ENCODE assay signal across 9 mouse cellular contexts in genomic region chr1:162004821-162005770, GRCm38 (mm10). TPM values are rescaled to one million over a fixed set of nuclear protein-coding genes. Genes with fewer than 3 reads are reported as not detected.
DNase-seq lines count a peak whose midpoint lies in the region; ATAC-seq and TF ChIP-seq lines count a peak whose summit lies in the region.
"Had no signal": no experiment of that assay in that cellular context is flagged by ENCODE, and none has a peak within 500 bp of the region (broad histone marks: within the 10 kb centered on the region; RNA-seq: fewer than 3 reads in every experiment).

No protein-coding gene starts in this region.

- ATAC-seq in heart, embryonic 12.5 days (ENCODE audit: insufficient number of reproducible peaks, low FRiP score): peak; percentile 79
- peak; percentile 65; the same call in 1 of the 2 replicates for ATAC-seq in kidney, embryonic 14.5 days (ENCODE audit: low FRiP score, low TSS enrichment)
- peak; percentile 80 for ATAC-seq in lung, embryonic 16.5 days (ENCODE audit: low read depth)

- peak overlapping the region; percentile 18 for H3K4me2 ChIP-seq in heart, embryonic 12.5 days
- H3K4me2 ChIP-seq in kidney, embryonic 14.5 days (replicated peaks; ENCODE audit: low read depth, low read length): peak overlapping the region; percentile 28; the same call in 1 of the 2 replicates
- peak overlapping the region; percentile 52 for H3K4me2 ChIP-seq in lung, embryonic 16.5 days (ENCODE audit: low read depth, low read length)

- H3K27me3 ChIP-seq in heart, embryonic 12.5 days (replicated peaks): no peaks in the 10 kb centered on the region
- H3K27me3 ChIP-seq in kidney, embryonic 14.5 days (ENCODE audit: control insufficient read depth, insufficient read depth, low read length): no peaks in the 10 kb centered on the region
- H3K27me3 ChIP-seq in lung, embryonic 16.5 days (ENCODE audit: control insufficient read depth, insufficient read depth, low read depth, low read length): no peaks in the 10 kb centered on the region

- no peak overlapping the region for H3K4me3 ChIP-seq in cortical plate, adult 2 months (ENCODE audit: insufficient read depth, low read length)
- H3K4me3 ChIP-seq in heart, embryonic 12.5 days: no peak overlapping the region
- no peak overlapping the region for H3K4me3 ChIP-seq in kidney, embryonic 14.5 days (ENCODE audit: low read length)
- peak overlapping the region; percentile 13 for H3K4me3 ChIP-seq in lung, embryonic 16.5 days (ENCODE audit: low read length)

- 51% methylated on average over 23 of the region's 23 CpGs for WGBS in heart, embryonic 12.5 days
- WGBS in kidney, embryonic 14.5 days: 18% methylated on average over 23 of the region's 23 CpGs
- WGBS in lung, embryonic 16.5 days: 14% methylated on average over 23 of the region's 23 CpGs

- H3K9me3 ChIP-seq in heart, embryonic 12.5 days (replicated peaks): no peaks in the 10 kb centered on the region
- no peaks in the 10 kb centered on the region for H3K9me3 ChIP-seq in kidney, embryonic 14.5 days (ENCODE audit: control insufficient read depth, low read length)
- no peaks in the 10 kb centered on the region for H3K9me3 ChIP-seq in lung, embryonic 16.5 days (ENCODE audit: control insufficient read depth, low read length)

- H3K36me3 ChIP-seq in heart, embryonic 12.5 days: no peaks in the 10 kb centered on the region
- no peaks in the 10 kb centered on the region for H3K36me3 ChIP-seq in kidney, embryonic 14.5 days (ENCODE audit: control insufficient read depth, insufficient read depth, low read length)
- H3K36me3 ChIP-seq in lung, embryonic 16.5 days (ENCODE audit: control insufficient read depth, insufficient read depth, low read length): no peaks in the 10 kb centered on the region

- H3K27ac ChIP-seq in cortical plate, adult 2 months (ENCODE audit: insufficient read depth, low read length): 0 out of 2 replicates have a peak overlapping the region, but pooled peaks have one; percentile 12
- H3K27ac ChIP-seq in heart, embryonic 12.5 days (ENCODE audit: poor library complexity, severe bottlenecking): peak overlapping the region; percentile 81
- peak overlapping the region; percentile 70 for H3K27ac ChIP-seq in kidney, embryonic 14.5 days (ENCODE audit: low read depth, low read length)
- peak overlapping the region; percentile 95 for H3K27ac ChIP-seq in lung, embryonic 16.5 days (ENCODE audit: low read length)

- TF ChIP-seq CTCF in cortical plate, adult 2 months (IDR thresholded peaks at IDR 0.05; ENCODE audit: extremely low read depth, insufficient read depth, low read length): no peak

- peaks cover 1% of the 10 kb centered on the region; the same call in 1 of the 2 replicates for H3K4me1 ChIP-seq in cortical plate, adult 2 months (ENCODE audit: control insufficient read depth, insufficient read depth, low read length)
- peaks cover 37% of the 10 kb centered on the region for H3K4me1 ChIP-seq in heart, embryonic 12.5 days (replicated peaks)
- H3K4me1 ChIP-seq in kidney, embryonic 14.5 days (ENCODE audit: control insufficient read depth, insufficient read depth, low read length): peaks cover 35% of the 10 kb centered on the region
- peaks cover 32% of the 10 kb centered on the region for H3K4me1 ChIP-seq in lung, embryonic 16.5 days (replicated peaks; ENCODE audit: control insufficient read depth, insufficient read depth, low read length)

- no peak for TF ChIP-seq POLR2A in cortical plate, adult 2 months (IDR thresholded peaks at IDR 0.05; ENCODE audit: extremely low read depth, insufficient read depth, low read length)

- peak; percentile 27 to 28 for DNase-seq in cerebellum, postnatal 10 days
- no peak for DNase-seq in cerebellum, adult 9-10 months
- DNase-seq in retina, embryonic 14.5 days (ENCODE audit: low spot score): peak; percentile 51
- no peak for DNase-seq in cerebellum, postnatal 25 days

- 0 out of 2 replicates have a peak overlapping the region, but pooled peaks have one; percentile 33 for H3K9ac ChIP-seq in heart, embryonic 12.5 days
- H3K9ac ChIP-seq in kidney, embryonic 14.5 days (ENCODE audit: low read depth, low read length): no peak overlapping the region
- peak overlapping the region; percentile 66 for H3K9ac ChIP-seq in lung, embryonic 16.5 days (ENCODE audit: low read length)

RNA-seq across cellular contexts. Expression of gene 4930558K02Rik, which starts 25.7 kb away (rescaled TPM):
- polyA plus RNA-seq in cortical plate, adult 2 months (2012; rRNA removed): 0.15 and 0.21 TPM in 2 replicates
- not detected in 2 replicates for polyA plus RNA-seq in heart, embryonic 12.5 days (2016; fragmentation: Nextera tagmentation; extraction: Ambion mirVana)
- polyA plus RNA-seq in kidney, embryonic 14.5 days (2014; fragmentation: Nextera tagmentation; extraction: Ambion mirVana): not detected in 2 replicates
- not detected in 2 replicates for polyA plus RNA-seq in lung, embryonic 16.5 days (2015; fragmentation: Nextera tagmentation; extraction: Ambion mirVana)
- polyA plus RNA-seq: C2C12 had no signal

RNA-seq across cellular contexts. Expression of gene Pigc, which starts 36.1 kb away (rescaled TPM):
- 16.4 and 19.7 TPM in 2 replicates for polyA plus RNA-seq in cortical plate, adult 2 months (2012; rRNA removed)
- polyA plus RNA-seq in heart, embryonic 12.5 days (2016; fragmentation: Nextera tagmentation; extraction: Ambion mirVana): 22.5 and 23.4 TPM in 2 replicates
- polyA plus RNA-seq in kidney, embryonic 14.5 days (2014; fragmentation: Nextera tagmentation; extraction: Ambion mirVana): 33.6 and 42.2 TPM in 2 replicates
- 35.7 and 38.0 TPM in 2 replicates for polyA plus RNA-seq in lung, embryonic 16.5 days (2015; fragmentation: Nextera tagmentation; extraction: Ambion mirVana)

Comparison
In these comparisons a context has a peak if more than half of its experiments do, and no peak if none do; other contexts are left out.
1. DNase-seq: peak in cerebellum, postnatal 10 days (2 of 2) and retina, embryonic 14.5 days (single experiment); none in cerebellum, adult 9-10 months (single experiment) and cerebellum, postnatal 25 days (0 of 2).
2. H3K27ac ChIP-seq: peak in every context shown above with its lines; median percentile 95 in lung, embryonic 16.5 days; 81 in heart, embryonic 12.5 days; 70 in kidney, embryonic 14.5 days; 12 in cortical plate, adult 2 months.
3. Peak in every context shown above with its lines, with median percentiles within 50 percentile points of each other: ATAC-seq and H3K4me2 ChIP-seq.